Comparison of ENCODE assay signal across 8 mouse cellular contexts in the genomic region with DNA sequence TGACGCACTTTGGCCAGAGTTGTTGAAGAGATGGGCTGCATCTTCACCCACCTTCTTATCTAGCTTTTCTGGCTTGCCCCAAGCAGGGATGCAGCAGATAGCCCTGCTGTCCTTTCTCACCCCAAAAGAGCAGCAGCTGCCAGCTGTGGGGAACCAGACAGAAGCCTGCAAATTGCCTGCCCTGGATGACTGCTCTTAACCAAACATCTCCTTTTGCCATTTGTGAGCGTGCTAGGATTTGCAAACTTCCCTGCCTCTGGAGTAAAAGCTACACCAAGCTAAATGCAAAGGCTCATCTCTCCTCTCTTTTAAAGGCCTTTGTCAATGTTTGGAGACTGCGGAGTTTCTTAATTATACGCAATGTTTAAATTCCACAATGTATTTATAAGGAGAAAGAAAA.
DNase-seq lines count a peak whose midpoint lies in the region; ATAC-seq lines count a peak whose summit lies in the region.

No protein-coding gene starts in this region.

- no peak for ATAC-seq in kidney, embryonic 16.5 days (ENCODE audit: low FRiP score, low TSS enrichment)
- no peak for ATAC-seq in embryonic facial prominence, embryonic 15.5 days (ENCODE audit: insufficient number of reproducible peaks, low FRiP score, low TSS enrichment, low read depth)
- ATAC-seq in hindbrain, embryonic 14.5 days (ENCODE audit: low FRiP score) = no peak
- ATAC-seq in frontal cortex, adult (ENCODE audit: low TSS enrichment) = no peak

- H3K4me3 ChIP-seq in kidney, embryonic 16.5 days (ENCODE audit: low read length) = peak overlapping the region; percentile 90
- peak overlapping the region; percentile 75 for H3K4me3 ChIP-seq in embryonic facial prominence, embryonic 15.5 days (replicated peaks)
- H3K4me3 ChIP-seq in hindbrain, embryonic 14.5 days (replicated peaks; ENCODE audit: low read length) = peak overlapping the region; percentile 61

- H3K9me3 ChIP-seq in kidney, embryonic 16.5 days (ENCODE audit: low read length) = no peaks in the 10 kb centered on the region
- H3K9me3 ChIP-seq in embryonic facial prominence, embryonic 15.5 days (replicated peaks) = no peaks in the 10 kb centered on the region
- no peaks in the 10 kb centered on the region for H3K9me3 ChIP-seq in hindbrain, embryonic 14.5 days (ENCODE audit: control insufficient read depth, low read length)

- peak overlapping the region; percentile 75 for H3K4me2 ChIP-seq in kidney, embryonic 16.5 days (replicated peaks; ENCODE audit: low read depth, low read length)
- peak overlapping the region; percentile 74 for H3K4me2 ChIP-seq in embryonic facial prominence, embryonic 15.5 days (replicated peaks)
- H3K4me2 ChIP-seq in hindbrain, embryonic 14.5 days (replicated peaks) = peak overlapping the region; percentile 91

- H3K9ac ChIP-seq in kidney, embryonic 16.5 days (replicated peaks; ENCODE audit: low read length) = peak overlapping the region; percentile 97
- peak overlapping the region; percentile 28; the same call in 1 of the 2 replicates for H3K9ac ChIP-seq in embryonic facial prominence, embryonic 15.5 days
- H3K9ac ChIP-seq in hindbrain, embryonic 14.5 days = no peak overlapping the region

- peak overlapping the region; percentile 74 for H3K27ac ChIP-seq in kidney, embryonic 16.5 days (ENCODE audit: low read length)
- no peak overlapping the region for H3K27ac ChIP-seq in embryonic facial prominence, embryonic 15.5 days (replicated peaks)
- no peak overlapping the region for H3K27ac ChIP-seq in hindbrain, embryonic 14.5 days

- H3K4me1 ChIP-seq in kidney, embryonic 16.5 days (ENCODE audit: insufficient read depth, low read length) = peaks cover 53% of the 10 kb centered on the region
- H3K4me1 ChIP-seq in embryonic facial prominence, embryonic 15.5 days = peaks cover 36% of the 10 kb centered on the region
- H3K4me1 ChIP-seq in hindbrain, embryonic 14.5 days (replicated peaks; ENCODE audit: control insufficient read depth, insufficient read depth, low read length) = peaks cover 8% of the 10 kb centered on the region; the same call in 1 of the 2 replicates

- DNase-seq in kidney, adult 8-10 months = no peak
- no peak for DNase-seq in hindbrain, embryonic 14.5 days (ENCODE audit: low spot score)
- peak; percentile 28 for DNase-seq in lung, postnatal 10 days
- no peak for DNase-seq in adrenal gland, postnatal 36 days
- no peak for DNase-seq in cerebellum, postnatal 4 days (ENCODE audit: low spot score in 2 of 2)

- H3K27me3 ChIP-seq in kidney, embryonic 16.5 days (ENCODE audit: insufficient read depth, low read length) = no peaks in the 10 kb centered on the region
- no peaks in the 10 kb centered on the region for H3K27me3 ChIP-seq in embryonic facial prominence, embryonic 15.5 days
- H3K27me3 ChIP-seq in hindbrain, embryonic 14.5 days (ENCODE audit: control insufficient read depth, insufficient read depth, low read length) = 0 out of 2 replicates have a peak, but pooled peaks cover 5% of the 10 kb centered on the region

- WGBS in kidney, embryonic 16.5 days = 33% methylated on average over 4 of the region's 4 CpGs
- WGBS in embryonic facial prominence, embryonic 15.5 days = 51% methylated on average over 4 of the region's 4 CpGs
- WGBS in hindbrain, embryonic 14.5 days = 69% methylated on average over 4 of the region's 4 CpGs

- H3K36me3 ChIP-seq in kidney, embryonic 16.5 days (ENCODE audit: insufficient read depth, low read length) = no peaks in the 10 kb centered on the region
- no peaks in the 10 kb centered on the region for H3K36me3 ChIP-seq in embryonic facial prominence, embryonic 15.5 days
- no peaks in the 10 kb centered on the region for H3K36me3 ChIP-seq in hindbrain, embryonic 14.5 days (replicated peaks; ENCODE audit: control insufficient read depth, insufficient read depth)
